Mouse (Mus musculus) midbrain, embryonic 10.5 days (tissue): ENCODE data around the gene Rnf157. TPM values are rescaled to one million over a fixed set of nuclear protein-coding genes. Genes with fewer than 3 reads are reported as not detected.

Source experiments
- DNase-seq: peaks from one replicate; pipeline ENCODE4 v3.0.0-alpha.2; 2017; ENCODE audit warnings: low spot score
- H3K27ac ChIP-seq: fragments of 300-500 bp; sonication (generic); replicated peaks from 2 replicates; pipeline ENCODE4 v1.5.1; 2016; ENCODE audit warnings: mild to moderate bottlenecking
- H3K27me3 ChIP-seq: fragments of 300-500 bp; sonication (generic); 2 replicates; pipeline ENCODE4 v1.6.1; 2016; ENCODE audit warnings: low read depth, mild to moderate bottlenecking; ENCODE audit not compliant: poor library complexity, severe bottlenecking
- H3K36me3 ChIP-seq: fragments of 300-500 bp; sonication (generic); 2 replicates; pipeline ENCODE4 v1.6.1; 2016; ENCODE audit warnings: mild to moderate bottlenecking, moderate library complexity
- H3K4me1 ChIP-seq: fragments of 300-500 bp; sonication (generic); 2 replicates; pipeline ENCODE4 v1.6.1; 2016
- H3K4me3 ChIP-seq: fragments of 300-500 bp; sonication (generic); 2 replicates; pipeline ENCODE4 v1.5.1; 2016; ENCODE audit warnings: mild to moderate bottlenecking, moderate library complexity
- H3K9me3 ChIP-seq: fragments of 300-500 bp; sonication (generic); replicated peaks from 2 replicates; pipeline ENCODE4 v1.6.1; 2016; ENCODE audit warnings: mild to moderate bottlenecking
- WGBS: fragments of 180-500 bp; shearing (Covaris S2); methylation state at CpG from one replicate; pipeline ENCODE4 v1.1.7; 2016; 5-methylcytosine and 5-hydroxymethylcytosine counted together
- polyA plus RNA-seq: library from polyadenylated mRNA; unstranded; fragments of >200 nt; fragmentation: Nextera tagmentation; extraction: Ambion mirVana; gene quantifications from 2 replicates; pipeline ENCODE4 v1.2.1, GENCODE M21; 2016

Rnf157 gene
- polyA plus RNA-seq, 1 experiment from 2014 or later, result 5.3 TPM

DNA sequence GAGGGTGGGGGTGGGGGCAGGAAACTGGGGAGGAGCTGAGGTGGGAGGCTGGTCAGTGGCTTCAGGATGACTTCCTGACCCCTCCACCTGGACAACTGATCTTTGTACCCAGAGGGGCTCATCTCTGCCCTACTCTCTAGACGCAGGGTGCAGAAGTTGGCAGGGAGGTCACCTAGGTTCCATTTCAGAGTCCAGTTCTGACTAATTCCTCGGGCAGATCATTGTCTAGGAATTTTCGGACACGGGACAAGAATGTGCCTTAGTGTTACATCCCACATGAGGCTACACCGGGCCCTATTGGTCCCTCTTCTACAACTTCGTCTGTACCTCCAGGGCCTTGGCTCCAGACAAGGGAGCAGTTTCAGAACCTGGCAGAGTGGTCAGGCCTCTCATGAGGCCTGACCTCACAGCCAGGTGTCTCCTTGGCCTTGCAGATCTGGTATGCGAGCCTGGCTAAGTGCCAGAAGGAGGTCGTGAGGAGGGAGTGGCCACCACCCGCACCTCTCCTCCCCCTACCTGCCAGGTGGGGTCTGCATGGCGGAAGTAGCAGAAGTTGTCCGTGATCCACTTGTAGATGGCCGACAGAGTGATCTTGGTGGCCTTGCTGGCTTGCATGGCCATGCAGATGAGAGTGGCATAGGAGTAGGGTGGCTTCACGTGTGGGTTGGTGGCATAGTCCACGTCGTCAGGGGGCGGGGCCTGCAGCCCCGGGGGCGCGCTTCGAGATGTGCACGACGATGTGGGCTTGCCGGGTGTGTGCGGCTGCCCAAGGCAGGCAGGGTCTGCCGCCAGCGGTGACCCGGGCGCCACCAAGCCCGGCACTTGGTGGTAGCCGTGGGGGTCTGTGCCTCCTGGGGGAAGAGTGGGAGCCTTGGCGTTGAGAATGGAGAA is 79.1 kb downstream of the Rnf157 start:
- H3K27me3 ChIP-seq, result peaks cover 65% of the 10 kb centered on the region
- 24% methylated on average over 31 of the region's 31 CpGs for WGBS
- peaks cover 93% of the 10 kb centered on the region for H3K4me1 ChIP-seq
- peak; percentile 30 for DNase-seq
- H3K9me3 ChIP-seq, result no peaks in the 10 kb centered on the region
- peaks cover 6% of the 10 kb centered on the region; the same call in 1 of the 2 replicates for H3K36me3 ChIP-seq
- peak overlapping the region; percentile 71 for H3K4me3 ChIP-seq
- peak overlapping the region; percentile 91 for H3K27ac ChIP-seq

GRCm38 (mm10) chr11:116332983-116333270 is 79.9 kb downstream of the Rnf157 start:
- no peak for DNase-seq
- Histone ChIP-seq H3K27me3 (peaks cover 63% of the 10 kb centered on the region), H3K27ac (peak overlapping the region; percentile 91), H3K4me3 (peak overlapping the region; percentile 71), H3K4me1 (peaks cover 94% of the 10 kb centered on the region), H3K36me3 (no peaks in the 10 kb centered on the region), H3K9me3 (no peaks in the 10 kb centered on the region)
- 75% methylated on average over 3 of the region's 3 CpGs for WGBS

GRCm38 (mm10) chr11:116332232-116332982 is 80.4 kb downstream of the Rnf157 start:
- H3K36me3 ChIP-seq, result no peaks in the 10 kb centered on the region
- H3K27me3 ChIP-seq, result peaks cover 59% of the 10 kb centered on the region
- 16% methylated on average over 19 of the region's 19 CpGs for WGBS
- H3K4me1 ChIP-seq, result peaks cover 90% of the 10 kb centered on the region
- peak overlapping the region; percentile 71 for H3K4me3 ChIP-seq
- peak; percentile 75 for DNase-seq
- H3K9me3 ChIP-seq, result no peaks in the 10 kb centered on the region
- H3K27ac ChIP-seq, result peak overlapping the region; percentile 91

GRCm38 (mm10) chr11:116330211-116330518 is 82.7 kb downstream of the Rnf157 start:
- H3K4me1 ChIP-seq, result peaks cover 78% of the 10 kb centered on the region

DNA sequence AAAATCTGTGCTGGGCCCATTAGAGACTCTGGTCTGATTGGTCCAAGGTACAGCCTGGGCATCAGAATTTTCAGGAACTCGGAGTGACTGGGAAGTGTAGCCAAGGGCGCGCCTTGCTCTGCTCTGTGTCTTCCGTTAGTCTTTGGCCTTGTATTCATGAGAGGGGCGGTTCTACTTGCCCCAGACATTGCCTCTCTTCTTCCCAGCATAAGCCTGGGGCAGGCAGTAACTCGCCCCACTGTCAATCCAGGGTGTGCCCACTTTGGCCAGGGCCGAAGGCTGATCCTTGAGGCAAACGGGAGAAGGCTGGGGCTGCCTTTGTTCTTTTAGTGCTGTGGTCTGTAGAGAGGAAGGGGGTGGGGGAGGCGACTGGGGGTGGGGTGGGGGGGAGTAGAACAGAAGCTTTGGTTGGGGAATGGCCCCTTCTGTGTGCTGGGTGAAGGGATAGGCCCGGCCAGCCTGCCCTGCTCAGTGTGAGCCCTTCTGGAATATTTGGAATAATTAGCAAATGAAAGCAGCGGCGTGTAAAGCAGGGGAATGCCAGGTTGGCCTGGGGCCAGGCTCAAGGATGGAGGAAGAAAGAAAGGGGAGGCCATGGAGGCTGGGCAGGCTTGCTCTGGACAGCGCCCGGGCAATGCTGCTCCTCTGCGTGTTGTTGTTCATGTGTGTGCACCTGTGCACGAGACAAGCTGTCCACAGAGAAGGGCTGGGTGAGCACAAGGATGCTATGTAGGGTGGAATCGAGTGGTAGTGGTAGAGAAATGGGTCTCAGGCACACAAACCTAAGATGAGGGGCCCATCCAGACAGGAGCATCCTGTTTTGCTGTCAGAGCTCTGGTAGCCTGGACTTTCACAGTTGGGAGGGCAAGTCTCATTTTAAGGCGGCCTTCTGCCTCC is 83.3 kb downstream of the Rnf157 start:
- peaks cover 72% of the 10 kb centered on the region for H3K4me1 ChIP-seq

More at GRCm38 (mm10) chr11:116330211-116330518, 82.7 kb downstream of the Rnf157 start:
- H3K27ac ChIP-seq, result peak overlapping the region; percentile 86
- peaks cover 47% of the 10 kb centered on the region for H3K27me3 ChIP-seq
- 0 out of 2 replicates have a peak overlapping the region, but pooled peaks have one; percentile 20 for H3K4me3 ChIP-seq
- H3K36me3 ChIP-seq, result no peaks in the 10 kb centered on the region
- DNase-seq, result no peak
- 56% methylated on average over 7 of the region's 7 CpGs for WGBS
- no peaks in the 10 kb centered on the region for H3K9me3 ChIP-seq

GRCm38 (mm10) chr11:116326963-116327603 is 85.7 kb downstream of the Rnf157 start:
- no peak for DNase-seq
- Histone ChIP-seq H3K9me3 (no peaks in the 10 kb centered on the region), H3K4me1 (peaks cover 47% of the 10 kb centered on the region), H3K36me3 (no peaks in the 10 kb centered on the region), H3K27me3 (peaks cover 18% of the 10 kb centered on the region), H3K27ac (peak overlapping the region; percentile 49), H3K4me3 (no peak overlapping the region)
- 66% methylated on average over 7 of the region's 7 CpGs for WGBS

More for the DNA sequence above, 83.3 kb downstream of the Rnf157 start:
- H3K27ac ChIP-seq, result peak overlapping the region; percentile 86
- WGBS, result 45% methylated on average over 18 of the region's 18 CpGs
- H3K27me3 ChIP-seq, result peaks cover 41% of the 10 kb centered on the region
- peak overlapping the region; percentile 20; the same call in 1 of the 2 replicates for H3K4me3 ChIP-seq
- no peaks in the 10 kb centered on the region for H3K36me3 ChIP-seq
- DNase-seq, result no peak
- no peaks in the 10 kb centered on the region for H3K9me3 ChIP-seq

- Histone ChIP-seq H3K27ac (peak overlapping the region; percentile 87), H3K36me3 (no peaks in the 10 kb centered on the region), H3K4me1 (peaks cover 29% of the 10 kb centered on the region), H3K27me3 (peaks cover 48% of the 10 kb centered on the region), H3K4me3 (peak overlapping the region; percentile 60), H3K9me3 (no peaks in the 10 kb centered on the region)
- WGBS, result 2% methylated on average over 41 of the region's 41 CpGs
- DNase-seq, result peak; percentile 88
These were observed 93.8 kb downstream of the Rnf157 start for GRCm38 (mm10) chr11:116318719-116319659.

DNA sequence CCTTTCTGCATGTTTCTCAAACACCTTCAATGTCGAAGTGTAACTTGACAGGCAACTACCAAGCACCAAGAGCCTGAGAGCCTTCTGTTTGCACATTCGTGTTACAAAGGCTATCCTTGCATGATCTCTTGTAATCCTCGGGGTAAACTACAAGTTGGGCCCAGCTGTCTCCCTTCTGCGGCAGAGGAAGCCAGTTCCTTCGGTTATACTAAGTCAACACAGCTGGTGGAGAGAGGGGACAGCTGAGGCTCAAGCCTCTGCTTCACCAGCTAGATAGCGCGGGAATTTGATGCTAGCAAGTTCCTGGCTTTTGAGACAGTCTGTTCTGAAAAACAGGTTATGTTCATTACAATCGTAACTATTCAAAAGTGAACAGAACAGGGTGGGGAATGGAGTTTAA is 100.5 kb downstream of the Rnf157 start:
- Histone ChIP-seq H3K4me3 (no peak overlapping the region), H3K27ac (0 out of 2 replicates have a peak overlapping the region, but pooled peaks have one; percentile 42), H3K4me1 (peaks cover 20% of the 10 kb centered on the region), H3K27me3 (peaks cover 32% of the 10 kb centered on the region), H3K9me3 (no peaks in the 10 kb centered on the region), H3K36me3 (no peaks in the 10 kb centered on the region)
- 58% methylated on average over 8 of the region's 8 CpGs for WGBS
- peak; percentile 44 for DNase-seq

DNA sequence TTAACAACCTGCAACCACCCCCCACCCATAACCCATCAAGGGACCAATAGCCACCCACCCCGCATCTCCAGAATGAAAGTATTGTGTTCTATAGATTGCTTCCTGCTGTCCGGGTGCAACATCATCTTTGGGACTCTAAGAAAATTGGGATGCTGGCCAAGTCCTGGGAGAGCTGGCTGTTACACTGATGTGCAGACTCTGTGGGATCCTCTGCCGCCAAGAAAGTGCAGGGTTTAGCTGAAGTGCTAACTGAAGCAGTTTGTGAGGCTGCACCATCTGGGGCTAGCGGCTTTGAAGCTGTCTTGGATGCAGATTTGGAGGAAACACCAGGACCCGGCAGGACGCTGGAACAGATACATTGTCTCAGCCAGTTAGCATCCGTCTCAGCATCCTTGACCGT is 101.7 kb downstream of the Rnf157 start:
- no peak overlapping the region for H3K4me3 ChIP-seq
- H3K9me3 ChIP-seq, result no peaks in the 10 kb centered on the region
- peaks cover 29% of the 10 kb centered on the region for H3K27me3 ChIP-seq
- H3K27ac ChIP-seq, result no peak overlapping the region
- H3K36me3 ChIP-seq, result no peaks in the 10 kb centered on the region
- no peak for DNase-seq
- H3K4me1 ChIP-seq, result peaks cover 30% of the 10 kb centered on the region
- 70% methylated on average over 8 of the region's 8 CpGs for WGBS

GRCm38 (mm10) chr11:116309601-116310000 is 103.2 kb downstream of the Rnf157 start:
- Histone ChIP-seq H3K27me3 (peaks cover 21% of the 10 kb centered on the region), H3K27ac (no peak overlapping the region)
- DNase-seq, result no peak

More at GRCm38 (mm10) chr11:116309601-116310000, 103.2 kb downstream of the Rnf157 start:
- Histone ChIP-seq H3K36me3 (peaks cover 7% of the 10 kb centered on the region), H3K4me3 (no peak overlapping the region), H3K4me1 (peaks cover 28% of the 10 kb centered on the region), H3K9me3 (no peaks in the 10 kb centered on the region)
- 88% methylated on average over 3 of the region's 3 CpGs for WGBS
